Mouse (Mus musculus): ENCODE data around the gene Tlk1. TPM values are rescaled to one million over a fixed set of nuclear protein-coding genes. Genes with fewer than 3 reads are reported as not detected.

Gene Tlk1
- 115 TPM for total RNA-seq (2023)

DNA sequence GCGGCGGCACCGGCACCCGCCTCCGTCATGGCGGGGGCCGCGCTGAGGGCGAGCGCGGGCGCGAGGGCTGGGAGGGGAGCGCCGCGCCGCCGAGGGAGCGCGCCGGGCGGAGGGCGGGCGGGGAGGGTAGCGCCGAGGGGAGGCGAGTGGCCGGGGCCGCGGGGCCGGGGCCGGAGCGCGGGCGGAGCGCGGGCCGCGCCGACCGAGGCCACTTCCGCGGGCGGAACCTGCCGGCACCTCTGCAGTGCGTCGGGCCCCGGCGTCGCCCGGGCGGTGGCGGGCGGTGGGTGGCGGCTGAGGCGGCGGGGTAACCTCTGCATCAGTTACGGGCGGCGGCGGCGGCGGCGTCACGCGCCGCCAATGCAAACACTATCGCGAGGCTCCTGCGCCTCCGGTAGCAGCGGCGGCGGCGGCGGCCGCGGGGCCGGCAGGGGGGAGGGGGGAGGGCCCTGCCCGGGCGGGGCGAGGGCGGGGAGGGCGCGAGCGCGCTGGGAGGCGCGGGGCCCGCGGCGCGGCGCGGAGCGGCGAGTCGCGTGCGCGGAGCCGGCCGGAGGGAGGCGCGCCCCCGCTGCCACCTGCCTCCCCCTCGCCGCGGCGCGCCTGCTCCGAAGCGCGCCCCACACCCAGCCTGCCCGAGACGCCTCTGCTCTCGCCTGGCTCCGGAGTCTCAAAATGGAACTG lies at the start of gene Tlk1:
Gene Tlk1, minus strand, starts transcription at position 358 of the 681 bp plus-strand sequence.

Other genes with a start within 250 kb of the Tlk1 start
- gene Gorasp2, start 164.2 kb downstream of the Tlk1 start, total RNA-seq (2023) = 85.4 TPM
- gene Gm26558, start 163.6 kb downstream of the Tlk1 start, total RNA-seq (2023) = not detected
- gene Dcaf17, start 229.6 kb upstream of the Tlk1 start, total RNA-seq (2023) = 22.0 TPM
- gene Mettl8, start 229.9 kb upstream of the Tlk1 start, total RNA-seq (2023) = 27.8 TPM